Mouse (Mus musculus) mesoderm, embryonic 11.5 days (tissue): ENCODE data around the gene Vmn1r174.
"Not testable (repeated sequence)": the region's sequence is repeated elsewhere in the genome, so short reads cannot be mapped to it uniquely, and the experiment has no call there.

ENCODE experiments used
- DNase-seq: peaks from one replicate; pipeline ENCODE4 v3.0.0-alpha.2; 2012; ENCODE audit warnings: low read depth, low spot score

Gene Vmn1r174

GRCm38 (mm10) chr7:23751970-23752369 lies at the start of gene Vmn1r174:
Gene Vmn1r174, plus strand, starts transcription at chr7:23752270.
- DNase-seq: not testable (repeated sequence)

GRCm38 (mm10) chr7:23784526-23784925 lies 32.5 kb downstream of the Vmn1r174 start:
- DNase-seq: no peak

- DNase-seq: not testable (repeated sequence)
Measured at GRCm38 (mm10) chr7:23810543-23810942, 58.5 kb downstream of the Vmn1r174 start, which contains the start of gene Vmn1r175. Gene Vmn1r175, minus strand, starts transcription at chr7:23810643.
